Mouse (Mus musculus) ES-E14 (cell line): Measurements from ENCODE around the gene Uba52. TPM values are rescaled to one million over a fixed set of nuclear protein-coding genes. Genes with fewer than 3 reads are reported as not detected.

Source experiments
- DNase-seq: peaks from one replicate; pipeline ENCODE4 v3.0.0-alpha.2; 2013; ENCODE audit warnings: low read depth, low spot score
- H3K27ac ChIP-seq: 2 replicates; pipeline ENCODE4 v1.5.1; 2012; ENCODE audit warnings: low read depth, mild to moderate bottlenecking, low read length, moderate library complexity, mixed read lengths; ENCODE audit not compliant: poor library complexity, insufficient read depth, severe bottlenecking
- H3K36me3 ChIP-seq: 2 replicates; pipeline ENCODE4 v1.6.1; 2012; ENCODE audit warnings: mild to moderate bottlenecking, low read length, moderate library complexity, mixed read lengths; ENCODE audit not compliant: control insufficient read depth, poor library complexity, insufficient read depth, severe bottlenecking
- H3K4me1 ChIP-seq, 2 experiments: fragments of 150-350 bp in 1 of 2; sonication (generic) in 1 of 2; 2 replicates each; pipeline ENCODE4 v1.6.1; 2012; ENCODE audit warnings: low read length in 2 of 2, mild to moderate bottlenecking in 1 of 2, mixed read lengths in 1 of 2; ENCODE audit not compliant: control insufficient read depth in 2 of 2, insufficient read depth in 2 of 2, poor library complexity in 1 of 2
- H3K4me3 ChIP-seq, 2 experiments: fragments of 150-350 bp in 1 of 2; sonication (generic) in 1 of 2; 2 replicates each; pipeline ENCODE4 v1.5.1; 2012; ENCODE audit warnings: low read length in 2 of 2, low read depth in 1 of 2, mild to moderate bottlenecking in 1 of 2, mixed read lengths in 1 of 2; ENCODE audit not compliant: insufficient read depth in 1 of 2, poor library complexity in 1 of 2, severe bottlenecking in 1 of 2
- H3K9ac ChIP-seq: 2 replicates; pipeline ENCODE4 v1.6.1; 2012; ENCODE audit warnings: low read depth, mild to moderate bottlenecking, low read length, mixed read lengths; ENCODE audit not compliant: poor library complexity, insufficient read depth, severe bottlenecking
- H3K9me3 ChIP-seq: fragments of 150-350 bp; sonication (generic); 2 replicates; pipeline ENCODE4 v1.6.1; 2012; ENCODE audit warnings: low read depth, mild to moderate bottlenecking, low read length; ENCODE audit not compliant: control insufficient read depth, insufficient read depth
- CHD2 ChIP-seq: IDR thresholded peaks from 2 replicates; pipeline ENCODE4 v1.6.1; 2014; ENCODE audit warnings: mild to moderate bottlenecking, low read depth, low read length, inconsistent platforms
- HCFC1 ChIP-seq: IDR thresholded peaks from 2 replicates; pipeline ENCODE4 v1.6.1; 2012; ENCODE audit warnings: low read length, inconsistent platforms, borderline replicate concordance; ENCODE audit not compliant: insufficient read depth
- MAFK ChIP-seq: IDR thresholded peaks from 2 replicates; pipeline ENCODE4 v1.6.1; 2014; ENCODE audit warnings: mild to moderate bottlenecking, low read depth, low read length, inconsistent platforms; ENCODE audit not compliant: insufficient read depth
- ZC3H11A ChIP-seq: IDR thresholded peaks from 2 replicates; pipeline ENCODE4 v1.6.1; 2012; ENCODE audit warnings: low read depth, mild to moderate bottlenecking, inconsistent platforms, low read length, borderline replicate concordance
- ZNF384 ChIP-seq: IDR thresholded peaks from 2 replicates; pipeline ENCODE4 v1.6.1; 2012; ENCODE audit warnings: low read depth, low read length, inconsistent platforms
- in situ Hi-C, 2 experiments: fragments of 600-800 bp; cut with MboI; formaldehyde crosslinking; loops; one replicate each; pipeline ENCODE4 v1.15.1; 2025; ENCODE audit warnings: low sequenced_read_pairs in 2 of 2, inconsistent platforms in 1 of 2; ENCODE audit not compliant: unreplicated experiment in 2 of 2
- total RNA-seq: library from RNA; depleted of rRNA; stranded (reverse); fragments of 300-350 nt; gene quantifications from 2 replicates; pipeline ENCODE4 v1.2.3, GENCODE M21; 2012

Uba52 gene
- total RNA-seq, 1 experiment, result 3,214 TPM

GRCm38 (mm10) chr8:70469938-70470337 lies 40.7 kb downstream of the Uba52 start:
- no peak for TF ChIP-seq CHD2
- TF ChIP-seq ZNF384, result no peak
- TF ChIP-seq HCFC1, result no peak
- no peak for TF ChIP-seq ZC3H11A
- TF ChIP-seq MAFK, result no peak
- Histone ChIP-seq H3K9ac (no peak overlapping the region), H3K4me1 (peaks cover 3 to 12% of the 10 kb centered on the region in 2 experiments; a peak in 2 of 4 replicates), H3K36me3 (no peaks in the 10 kb centered on the region; the same call in 1 of the 2 replicates), H3K9me3 (no peaks in the 10 kb centered on the region), H3K4me3 (no peak overlapping the region), H3K27ac (no peak overlapping the region)
- in situ Hi-C loops, result no loop called here
- DNase-seq, result no peak

GRCm38 (mm10) chr8:70469295-70469916 lies 41.2 kb downstream of the Uba52 start:
- no peak for DNase-seq
- no peaks in the 10 kb centered on the region for H3K9me3 ChIP-seq
- no peak overlapping the region for H3K4me3 ChIP-seq
- no peak for TF ChIP-seq ZNF384
- TF ChIP-seq MAFK, result no peak
- no peak for TF ChIP-seq ZC3H11A
- TF ChIP-seq HCFC1, result no peak
- TF ChIP-seq CHD2, result no peak
- no peaks in the 10 kb centered on the region; the same call in 1 of the 2 replicates for H3K36me3 ChIP-seq
- H3K27ac ChIP-seq, result no peak overlapping the region
- no peak overlapping the region for H3K9ac ChIP-seq
- in situ Hi-C loops, result no loop called here
- H3K4me1 ChIP-seq, result peaks cover 3 to 12% of the 10 kb centered on the region in 2 experiments; a peak in 2 of 4 replicates

GRCm38 (mm10) chr8:70468733-70469132 lies 41.9 kb downstream of the Uba52 start:
- Histone ChIP-seq H3K27ac (no peak overlapping the region), H3K4me1 (peaks cover 3 to 12% of the 10 kb centered on the region in 2 experiments; a peak in 2 of 4 replicates), H3K4me3 (no peak overlapping the region), H3K9me3 (no peaks in the 10 kb centered on the region), H3K36me3 (no peaks in the 10 kb centered on the region; the same call in 1 of the 2 replicates), H3K9ac (no peak overlapping the region)
- TF ChIP-seq ZC3H11A, result no peak
- in situ Hi-C loops, result no loop called here
- no peak for DNase-seq

- Histone ChIP-seq H3K4me3 (no peak overlapping the region), H3K4me1 (peaks cover 3 to 12% of the 10 kb centered on the region in 2 experiments; a peak in 2 of 4 replicates), H3K9ac (no peak overlapping the region), H3K36me3 (no peaks in the 10 kb centered on the region; the same call in 1 of the 2 replicates), H3K27ac (no peak overlapping the region), H3K9me3 (no peaks in the 10 kb centered on the region)
- no peak for DNase-seq
- no peak for TF ChIP-seq CHD2
- no peak for TF ChIP-seq ZC3H11A
- no peak for TF ChIP-seq MAFK
- TF ChIP-seq HCFC1, result no peak
- no peak for TF ChIP-seq ZNF384
- in situ Hi-C loops, result no loop called here
Measured at GRCm38 (mm10) chr8:70467907-70468306, 42.7 kb downstream of the Uba52 start.
